Mouse (Mus musculus) ES-Bruce4 (cell line): Measurements from ENCODE around the gene Fam126b. TPM values are rescaled to one million over a fixed set of nuclear protein-coding genes. Genes with fewer than 3 reads are reported as not detected.
"Not testable (repeated sequence)": the region's sequence is repeated elsewhere in the genome, so short reads cannot be mapped to it uniquely, and the experiment has no call there.

Experiments used
- H3K27ac ChIP-seq: 2 replicates; pipeline ENCODE4 v1.5.1; 2012; ENCODE audit warnings: low read length, inconsistent platforms; ENCODE audit not compliant: insufficient read depth
- H3K27me3 ChIP-seq: 2 replicates; pipeline ENCODE4 v1.6.1; 2012; ENCODE audit warnings: mild to moderate bottlenecking, low read length, inconsistent platforms; ENCODE audit not compliant: control insufficient read depth, poor library complexity, insufficient read depth, severe bottlenecking
- H3K36me3 ChIP-seq: 2 replicates; pipeline ENCODE4 v1.6.1; 2012; ENCODE audit warnings: inconsistent platforms, mild to moderate bottlenecking, low read length, moderate library complexity; ENCODE audit not compliant: control insufficient read depth, poor library complexity, insufficient read depth, severe bottlenecking
- H3K4me1 ChIP-seq: one replicate; pipeline ENCODE4 v1.8.1; 2011; ENCODE audit warnings: low read length; ENCODE audit not compliant: control insufficient read depth, insufficient read depth
- H3K4me3 ChIP-seq: 2 replicates; pipeline ENCODE4 v1.5.1; 2011; ENCODE audit warnings: low read depth, mild to moderate bottlenecking, low read length
- H3K9ac ChIP-seq: 2 replicates; pipeline ENCODE4 v1.6.1; 2012; ENCODE audit warnings: low read depth, mild to moderate bottlenecking, inconsistent platforms; ENCODE audit not compliant: poor library complexity, severe bottlenecking
- H3K9me3 ChIP-seq: replicated peaks from 2 replicates; pipeline ENCODE4 v1.6.1; 2012; ENCODE audit warnings: mild to moderate bottlenecking, low read length, inconsistent platforms; ENCODE audit not compliant: control insufficient read depth, poor library complexity, insufficient read depth, severe bottlenecking
- CTCF ChIP-seq: IDR thresholded peaks from one replicate; pipeline ENCODE4 v1.8.1; 2011; ENCODE audit warnings: low read depth, low read length
- EP300 ChIP-seq: IDR thresholded peaks from 2 replicates; pipeline ENCODE4 v1.6.1; 2011; ENCODE audit warnings: low read depth, low read length; ENCODE audit not compliant: insufficient read depth
- POLR2A ChIP-seq: IDR thresholded peaks from one replicate; pipeline ENCODE4 v1.8.1; 2011; ENCODE audit warnings: low read length; ENCODE audit not compliant: insufficient read depth
- polyA plus RNA-seq: library from polyadenylated mRNA; stranded (reverse); fragments of >200 nt; gene quantifications from 2 replicates; pipeline ENCODE4 v1.2.4, GENCODE M21; 2011; ENCODE audit warnings: low read depth; ENCODE audit not compliant: missing spikeins, insufficient read depth, insufficient read length

Gene Fam126b
- polyA plus RNA-seq, 1 experiment, result 16.6 TPM

DNA sequence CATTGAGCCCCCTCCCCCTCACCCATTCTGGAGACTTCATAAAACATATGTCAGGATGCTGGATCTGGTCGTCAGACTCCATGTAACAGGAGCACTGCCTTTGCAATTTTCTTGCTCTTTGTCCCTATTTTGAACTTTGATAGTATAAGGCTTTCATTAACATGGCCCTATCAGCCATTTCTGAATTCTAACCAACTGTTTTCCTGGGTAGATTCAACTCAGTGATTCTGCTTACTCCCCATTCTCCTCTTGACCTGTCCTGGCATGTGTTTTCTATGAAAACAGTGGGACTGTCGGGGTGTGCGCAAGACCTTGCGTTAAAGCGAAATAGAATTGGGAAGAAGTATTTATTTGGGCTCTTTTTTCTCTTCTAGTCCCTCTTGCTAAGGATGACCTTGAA is 21.1 kb downstream of the Fam126b start:
- no peak overlapping the region for H3K4me3 ChIP-seq
- TF ChIP-seq CTCF (no peak), POLR2A (no peak), EP300 (no peak)
- no peak overlapping the region for H3K9ac ChIP-seq
- H3K4me1 ChIP-seq, result no peaks in the 10 kb centered on the region
- H3K27ac ChIP-seq, result no peak overlapping the region
- H3K36me3 ChIP-seq, result no peaks in the 10 kb centered on the region
- no peaks in the 10 kb centered on the region for H3K9me3 ChIP-seq
- H3K27me3 ChIP-seq, result no peaks in the 10 kb centered on the region

DNA sequence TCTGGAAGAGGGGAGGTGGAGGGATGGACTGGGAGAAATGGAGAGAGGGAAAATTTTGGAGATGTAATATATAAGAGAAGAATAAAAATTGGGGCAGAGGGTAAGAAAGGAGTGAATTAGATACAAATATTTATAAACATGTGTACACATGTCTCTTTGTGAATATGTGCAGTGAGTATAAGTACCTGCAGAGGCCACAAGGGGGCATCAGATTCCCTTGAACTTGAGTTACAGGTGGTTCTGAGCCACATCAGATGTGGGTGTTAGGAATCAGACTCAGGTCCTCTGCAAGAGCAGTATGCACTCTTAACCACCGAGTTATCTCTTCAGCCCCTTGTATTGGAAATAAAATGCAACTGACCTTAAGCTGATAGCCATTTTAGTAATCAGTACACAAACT is 23.7 kb downstream of the Fam126b start:
- H3K9me3 ChIP-seq, result no peaks in the 10 kb centered on the region
- H3K27ac ChIP-seq, result no peak overlapping the region
- no peaks in the 10 kb centered on the region for H3K4me1 ChIP-seq
- no peak overlapping the region for H3K9ac ChIP-seq
- no peak overlapping the region for H3K4me3 ChIP-seq
- H3K27me3 ChIP-seq, result no peaks in the 10 kb centered on the region
- H3K36me3 ChIP-seq, result no peaks in the 10 kb centered on the region
- TF ChIP-seq EP300 (no peak), POLR2A (no peak), CTCF (no peak)

DNA sequence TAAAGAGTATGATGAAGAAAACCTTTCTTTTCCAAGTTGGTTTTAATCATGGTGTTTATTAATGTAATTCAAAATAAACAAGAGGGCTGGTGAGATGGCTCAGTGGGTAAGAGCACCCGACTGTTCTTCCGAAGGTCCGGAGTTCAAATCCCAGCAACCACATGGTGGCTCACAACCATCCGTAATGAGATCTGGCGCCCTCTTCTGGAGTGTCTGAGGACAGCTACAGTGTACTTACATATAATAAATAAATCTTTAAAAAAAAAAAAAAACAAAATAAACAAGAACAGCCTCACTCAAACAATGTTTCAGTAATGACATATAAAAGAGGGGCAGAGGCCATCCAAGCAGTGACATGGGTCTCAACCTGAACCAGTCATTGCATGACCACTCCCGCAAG is 25.8 kb downstream of the Fam126b start:
- not testable (repeated sequence) for H3K9me3 ChIP-seq, H3K4me3 ChIP-seq, H3K36me3 ChIP-seq, H3K27me3 ChIP-seq, H3K27ac ChIP-seq, H3K4me1 ChIP-seq, H3K9ac ChIP-seq

DNA sequence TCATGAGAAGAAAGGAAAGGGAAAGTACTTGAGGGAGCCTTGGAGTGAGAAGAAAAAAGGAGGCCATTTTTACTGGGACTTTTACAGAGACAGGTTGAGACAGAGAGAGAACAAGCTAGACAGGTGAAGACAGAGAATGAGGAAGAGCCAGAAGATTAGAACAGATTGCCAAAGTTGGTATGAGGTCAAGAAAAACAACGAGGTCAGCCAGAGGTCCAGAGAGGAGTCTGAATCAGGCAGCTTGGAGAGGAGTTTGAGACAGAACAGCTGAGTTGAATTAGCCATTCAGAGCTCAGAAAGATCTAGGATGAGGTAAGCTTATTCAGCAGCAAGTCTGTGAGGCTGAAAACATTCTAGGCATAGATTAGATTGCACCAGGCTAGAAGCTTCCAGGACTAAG is 44.7 kb downstream of the Fam126b start:
- H3K4me1 ChIP-seq, result no peaks in the 10 kb centered on the region
- H3K4me3 ChIP-seq, result no peak overlapping the region
- peaks cover 3% of the 10 kb centered on the region for H3K36me3 ChIP-seq
- no peaks in the 10 kb centered on the region for H3K9me3 ChIP-seq
- H3K27ac ChIP-seq, result no peak overlapping the region
- TF ChIP-seq EP300, result no peak
- TF ChIP-seq POLR2A, result no peak
- TF ChIP-seq CTCF, result no peak
- no peak overlapping the region for H3K9ac ChIP-seq
- H3K27me3 ChIP-seq, result no peaks in the 10 kb centered on the region

DNA sequence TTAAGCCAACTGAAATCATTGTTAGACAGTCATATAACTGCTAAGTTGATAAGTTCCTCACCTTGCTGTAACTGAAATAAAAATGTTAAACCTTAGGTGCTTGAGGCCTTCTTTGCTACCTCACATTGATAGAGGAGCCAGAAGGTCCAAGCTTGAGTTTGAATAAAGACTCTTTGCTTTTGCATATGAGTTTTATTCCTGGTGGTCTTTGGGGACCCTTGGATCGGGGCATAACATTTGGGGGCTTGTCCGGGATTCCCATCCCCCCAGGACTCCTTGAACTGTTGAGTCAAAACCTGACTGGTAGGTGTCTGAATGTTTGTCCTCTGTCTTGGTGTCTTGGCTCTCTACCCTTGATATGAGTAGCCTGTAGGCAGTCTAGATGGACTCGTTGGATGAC is 78.9 kb downstream of the Fam126b start:
- Histone ChIP-seq H3K27ac (no peak overlapping the region), H3K36me3 (no peaks in the 10 kb centered on the region), H3K9me3 (peaks cover 65% of the 10 kb centered on the region), H3K9ac (no peak overlapping the region), H3K27me3 (no peaks in the 10 kb centered on the region), H3K4me1 (no peaks in the 10 kb centered on the region), H3K4me3 (no peak overlapping the region)
- TF ChIP-seq POLR2A, result no peak
- TF ChIP-seq EP300, result no peak
- no peak for TF ChIP-seq CTCF

DNA sequence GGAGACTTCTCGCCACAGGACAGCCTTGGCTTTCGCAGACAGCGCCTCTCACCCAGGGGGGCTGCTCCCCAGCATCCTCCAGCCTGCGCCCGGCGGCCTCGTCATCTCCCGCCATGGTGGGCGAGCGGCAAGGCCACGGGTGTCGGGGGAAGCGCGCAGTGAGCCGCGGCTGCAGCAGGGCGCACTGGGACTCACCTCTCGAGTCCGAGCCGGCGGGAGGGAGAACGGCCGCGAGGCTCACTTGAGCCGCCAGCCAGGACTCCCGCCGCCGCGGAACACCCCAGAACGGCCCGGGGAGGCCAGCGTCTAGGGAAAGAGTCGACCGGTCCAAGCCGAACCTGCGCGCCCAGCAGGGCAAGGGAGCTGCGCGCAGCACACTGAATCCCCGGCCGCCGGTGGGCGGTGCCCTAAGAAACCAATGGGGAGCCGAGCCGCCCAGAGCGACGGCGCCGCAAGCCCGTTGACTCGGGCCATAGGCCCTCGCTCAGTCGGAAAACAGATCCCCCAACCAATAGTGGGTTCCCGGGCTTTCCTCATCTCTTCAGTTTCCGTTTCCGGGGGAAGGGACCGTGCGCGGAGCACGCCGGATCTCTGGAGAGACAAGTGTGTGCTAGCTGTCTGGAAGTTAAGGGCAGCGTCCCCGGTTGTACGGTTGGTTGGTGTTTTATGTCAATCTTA is 81.4 kb downstream of the Fam126b start, which contains the start of gene Orc2:
TSS of gene Orc2 (minus strand) at position 533 of the 678 bp plus-strand sequence.
- peak within 1 kb of the TSS; percentile 99 for H3K4me3 ChIP-seq
- no peaks in the 10 kb centered on the region for H3K27me3 ChIP-seq
- no peaks in the 10 kb centered on the region for H3K4me1 ChIP-seq
- peaks cover 12% of the 10 kb centered on the region for H3K36me3 ChIP-seq
- 0 out of 2 replicates have a peak within 1 kb of the TSS, but pooled peaks have one; percentile 21 for H3K27ac ChIP-seq
- H3K9ac ChIP-seq, result peak within 1 kb of the TSS; percentile 96
- peaks cover 41% of the 10 kb centered on the region for H3K9me3 ChIP-seq
- TF ChIP-seq EP300, result no peak
- peak; percentile 17 for TF ChIP-seq POLR2A
